Mouse (Mus musculus): Measurements from ENCODE around the gene Tram2.

Gene Tram2

DNA sequence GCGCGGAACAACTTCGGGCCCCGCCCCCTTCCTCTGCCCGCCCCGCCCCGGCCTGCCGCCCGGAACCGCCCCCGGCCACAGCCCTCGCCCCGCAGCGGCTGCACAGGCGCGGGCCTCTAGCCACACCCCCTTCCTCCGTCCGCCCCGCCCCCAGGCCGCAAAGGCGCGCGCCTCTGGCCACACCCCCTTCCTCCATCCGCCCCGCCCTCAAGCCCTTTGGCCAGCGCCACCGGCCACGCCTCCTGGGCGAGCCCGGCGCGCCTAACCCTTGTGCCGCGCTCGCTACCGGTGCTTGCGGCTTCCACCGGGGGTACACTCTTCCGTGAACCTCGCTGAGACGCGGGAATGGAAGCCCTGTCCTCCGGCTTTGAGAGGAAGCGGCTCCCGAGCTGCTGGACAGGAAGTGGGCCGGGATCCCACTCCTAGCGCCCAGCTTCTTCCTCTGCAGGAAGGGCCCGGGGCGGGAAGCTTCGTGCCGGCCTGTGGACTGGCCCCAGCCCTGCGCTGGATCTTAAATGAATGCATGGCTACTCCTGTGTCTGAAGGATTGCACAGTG lies at the start of gene Tram2:
Tram2 (minus strand) TSS at position 13 of the 557 bp plus-strand sequence.
- peak; percentile 95 to 98 for DNase-seq (ENCODE audit: inconsistent age in 2 of 2, low spot score in 1 of 2)

DNA sequence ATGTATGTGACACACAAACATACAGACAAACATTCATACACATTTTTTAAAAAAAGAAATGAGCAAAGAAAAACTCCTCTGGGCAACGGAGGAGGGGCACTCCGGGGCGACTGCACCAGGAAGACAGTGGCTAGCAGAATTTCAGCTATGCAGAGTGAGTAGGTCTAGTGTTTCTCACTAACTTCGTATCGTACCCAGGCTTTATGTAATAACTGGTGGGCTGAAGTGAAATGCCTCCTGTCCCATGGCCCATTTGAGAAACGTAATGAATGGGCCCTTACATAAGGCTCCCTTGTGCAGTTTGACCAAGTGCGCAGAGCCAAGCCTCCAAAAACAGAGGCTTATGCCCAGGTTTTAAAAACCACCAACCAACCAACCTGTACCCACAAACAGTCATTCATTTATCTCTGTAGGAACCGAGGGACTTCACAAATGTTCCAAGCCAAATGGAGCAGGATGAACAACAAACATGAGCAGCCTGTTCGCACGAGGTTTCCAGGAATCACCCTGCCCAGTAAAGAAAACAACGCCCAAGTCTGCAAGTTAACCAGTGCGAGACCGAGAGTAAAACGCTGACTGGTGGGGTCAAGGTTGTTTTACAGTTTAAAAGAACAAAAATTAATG lies 45.8 kb upstream of the Tram2 start:
- no peak for DNase-seq (ENCODE audit: inconsistent age in 2 of 2, low spot score in 1 of 2)

DNA sequence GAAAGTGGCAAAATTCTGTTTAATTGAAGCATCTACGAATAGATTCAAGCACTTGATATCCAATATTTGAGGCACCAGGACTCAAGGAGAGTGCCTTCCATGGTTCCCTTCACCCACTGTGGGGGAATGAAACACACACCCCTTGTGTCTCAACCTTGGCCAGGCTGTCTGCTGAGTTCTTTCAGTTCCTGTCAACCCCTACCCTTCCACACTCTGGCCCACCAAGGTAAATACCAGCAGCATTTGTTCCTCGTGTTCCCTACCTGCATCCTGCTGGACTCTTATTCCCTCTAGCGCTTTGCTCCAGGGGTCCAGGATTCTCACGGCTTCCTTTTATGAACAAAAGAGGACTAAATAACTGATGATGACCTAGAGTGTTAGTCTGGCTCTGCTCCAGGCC lies 24.8 kb upstream of the Tram2 start:
- DNase-seq (ENCODE audit: inconsistent age in 2 of 2, low spot score in 1 of 2), result no peak

DNA sequence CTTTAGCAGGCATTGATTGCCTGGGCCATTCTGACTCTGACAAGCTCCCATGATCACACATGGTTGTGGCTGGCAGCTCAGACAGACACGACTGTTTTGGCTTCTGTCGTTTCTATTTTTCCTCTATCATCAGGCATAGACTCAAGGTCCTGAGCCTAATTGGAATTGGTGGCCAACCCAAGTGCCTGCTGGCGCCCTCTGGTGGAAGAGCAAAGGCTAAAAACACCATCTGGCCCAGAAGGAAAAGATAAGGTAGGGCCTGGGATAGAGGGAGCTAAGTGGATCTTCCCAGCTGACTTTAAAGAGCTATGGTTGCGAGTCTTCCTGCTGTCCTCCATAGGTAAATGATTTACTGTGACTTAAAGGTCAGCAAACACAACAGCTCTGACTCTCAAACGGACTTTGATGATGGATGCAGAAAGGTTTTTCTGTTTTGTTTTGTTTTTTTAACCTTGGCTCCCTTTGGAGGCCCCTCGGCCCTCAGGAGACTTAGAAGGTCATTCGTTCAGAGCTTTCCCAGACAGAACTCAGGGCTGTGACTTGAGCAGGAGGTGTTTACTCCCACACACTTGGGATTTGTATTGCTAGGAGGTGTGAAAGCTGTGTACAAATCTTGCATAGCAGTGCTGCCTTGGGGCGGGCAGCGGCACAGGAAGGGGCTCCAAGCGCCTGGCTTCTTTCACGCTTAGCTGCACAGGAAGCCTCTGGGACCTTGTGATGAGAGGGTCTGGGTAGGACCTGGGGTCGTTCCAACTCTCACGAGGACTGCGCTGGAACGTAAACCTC lies 22.4 kb upstream of the Tram2 start:
- peak; percentile 75 to 90 for DNase-seq (ENCODE audit: inconsistent age in 2 of 2, low spot score in 1 of 2)

DNA sequence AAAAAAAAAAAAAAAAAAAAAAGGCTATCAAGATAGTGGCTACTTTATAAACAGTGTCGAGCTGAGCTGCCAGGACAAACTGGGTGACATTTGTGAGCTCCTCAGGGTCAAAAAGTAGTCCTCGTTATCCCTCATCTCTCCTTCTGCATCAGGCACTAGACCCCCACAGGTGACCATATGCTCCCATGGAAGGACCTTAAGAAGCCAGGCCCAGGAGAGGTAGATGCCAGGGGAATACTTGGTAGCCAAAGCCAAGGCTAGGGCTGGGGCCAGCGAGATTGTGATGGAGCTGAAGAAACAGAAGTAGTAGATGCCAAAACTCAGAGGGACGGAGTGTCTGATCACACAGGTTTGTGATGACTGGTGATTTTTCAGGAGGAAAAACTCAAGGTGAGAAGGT lies 21.7 kb upstream of the Tram2 start:
- no peak for DNase-seq (ENCODE audit: inconsistent age in 2 of 2, low spot score in 1 of 2)

DNA sequence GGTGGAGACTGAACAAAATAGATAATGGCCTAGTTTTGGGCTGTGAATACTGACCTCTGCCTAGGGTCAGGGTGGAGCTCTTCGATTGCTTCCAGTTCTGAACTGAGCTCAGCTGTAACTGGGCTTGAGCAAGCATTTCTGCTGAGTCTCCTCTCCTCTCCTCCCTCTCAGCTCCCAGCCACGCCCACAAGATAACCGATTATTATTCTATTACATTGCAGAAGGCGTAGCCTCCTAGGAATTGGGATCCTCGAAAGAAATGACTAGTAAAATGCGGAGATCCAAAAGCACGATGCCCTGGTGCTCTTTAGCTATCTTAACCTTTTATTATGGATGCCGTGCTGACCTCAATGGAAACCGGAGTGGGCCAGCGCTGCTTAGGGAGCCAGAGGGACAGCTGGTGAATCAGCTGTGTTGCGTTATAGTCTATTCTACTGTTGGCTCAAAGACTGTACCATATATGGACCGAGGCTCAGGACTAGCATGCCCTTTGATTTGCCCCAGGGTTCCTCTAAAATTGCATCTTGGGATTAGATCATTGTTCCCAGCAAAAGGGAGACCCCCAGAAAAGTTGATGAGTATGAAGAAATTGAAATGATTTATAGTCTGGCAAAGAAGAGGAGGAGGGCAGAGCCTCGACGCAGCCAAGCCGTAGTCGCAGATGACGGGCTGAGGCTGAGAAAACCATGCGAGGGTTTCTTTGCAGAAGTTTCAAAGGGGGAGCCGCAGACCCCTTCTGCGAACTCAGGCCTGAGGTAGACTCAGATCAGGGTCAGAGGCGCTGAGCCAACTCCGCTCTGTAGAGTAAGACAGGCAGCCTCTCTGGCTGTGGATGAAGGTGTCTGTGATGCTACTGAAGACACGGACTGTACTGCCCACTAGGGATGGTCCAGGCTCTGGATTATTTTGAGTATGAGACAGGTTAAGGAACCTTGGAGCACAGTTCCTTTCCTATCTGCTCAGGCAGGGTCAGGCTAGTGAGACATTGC lies 18.3 kb upstream of the Tram2 start:
- DNase-seq (ENCODE audit: inconsistent age in 2 of 2, low spot score in 1 of 2), result no peak

- no peak for DNase-seq (ENCODE audit: inconsistent age in 2 of 2, low spot score in 1 of 2)
Measured at GRCm38 (mm10) chr1:21094644-21095215, 15.7 kb upstream of the Tram2 start.

DNA sequence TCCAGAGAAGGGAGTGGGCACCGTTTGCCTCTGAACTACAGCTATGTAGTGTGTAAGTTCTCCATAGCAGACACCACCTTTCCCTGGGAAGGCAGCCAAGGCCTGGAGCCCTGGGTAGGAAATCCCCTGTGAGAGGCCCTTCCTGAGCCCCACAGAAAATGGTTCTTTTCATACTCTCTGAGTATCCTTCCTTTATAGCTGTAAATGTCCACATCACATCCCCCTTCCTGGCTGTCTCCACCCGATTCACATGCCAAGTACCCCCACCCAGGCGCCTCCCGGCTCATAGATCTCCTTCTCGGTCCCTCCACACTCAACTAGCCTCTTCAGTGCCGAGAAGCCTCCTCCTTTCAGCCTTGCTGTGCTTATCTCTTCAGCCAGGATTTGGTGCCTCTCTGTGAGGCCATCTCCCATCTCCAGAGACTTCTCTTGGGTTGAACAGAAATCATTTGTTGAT lies 10.7 kb upstream of the Tram2 start:
- no peak for DNase-seq (ENCODE audit: inconsistent age in 2 of 2, low spot score in 1 of 2)

DNA sequence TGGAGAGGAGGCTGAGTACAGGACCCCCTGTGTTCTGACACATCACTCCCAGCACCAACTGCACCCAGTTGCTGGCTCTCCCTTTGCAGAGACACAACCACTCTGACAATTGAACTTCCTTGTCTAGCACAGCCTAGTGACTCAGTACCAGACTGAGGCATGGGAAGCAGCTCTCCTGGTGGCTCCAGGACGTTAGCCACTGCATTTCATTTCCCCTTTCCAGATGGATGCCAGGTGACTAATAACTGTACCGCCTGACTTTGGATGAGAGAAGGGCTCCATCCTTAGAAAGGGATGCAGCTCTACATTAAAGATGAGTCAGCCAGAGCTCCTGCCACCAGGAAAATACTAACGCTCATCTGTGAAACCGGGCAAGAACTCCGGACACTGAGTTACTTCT lies 7.3 kb upstream of the Tram2 start:
- DNase-seq (ENCODE audit: inconsistent age in 2 of 2, low spot score in 1 of 2), result no peak

DNA sequence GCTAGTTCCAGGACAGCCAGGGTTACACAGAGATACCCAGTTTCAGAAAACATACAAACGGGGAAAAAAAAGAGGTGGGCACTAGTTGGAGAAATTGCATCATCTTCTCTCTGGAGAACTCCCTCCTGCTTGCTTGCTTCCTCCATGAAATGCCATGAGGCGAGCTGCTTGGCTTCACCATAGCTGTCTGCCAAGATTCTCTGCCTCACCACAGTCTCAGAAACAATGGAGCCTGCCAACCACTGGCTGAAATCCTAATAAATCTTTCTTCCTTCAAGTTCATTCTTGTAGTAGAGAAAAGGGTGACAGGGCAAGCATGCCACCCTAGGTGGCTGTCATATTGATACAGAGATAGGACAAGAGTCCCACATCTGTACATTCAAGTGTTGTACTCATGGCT lies 5.6 kb upstream of the Tram2 start:
- DNase-seq (ENCODE audit: inconsistent age in 2 of 2, low spot score in 1 of 2), result no peak

- peak in 1 of 2 experiments; percentile 12 for DNase-seq (ENCODE audit: inconsistent age in 2 of 2, low spot score in 1 of 2)
Measured at GRCm38 (mm10) chr1:21080362-21080761, 1.3 kb upstream of the Tram2 start.

- no peak for DNase-seq (ENCODE audit: inconsistent age in 2 of 2, low spot score in 1 of 2)
Measured at GRCm38 (mm10) chr1:21078481-21079214, 381 bp downstream of the Tram2 start.

GRCm38 (mm10) chr1:21077619-21078018 lies 1.4 kb downstream of the Tram2 start:
- DNase-seq (ENCODE audit: inconsistent age in 2 of 2, low spot score in 1 of 2), result no peak

DNA sequence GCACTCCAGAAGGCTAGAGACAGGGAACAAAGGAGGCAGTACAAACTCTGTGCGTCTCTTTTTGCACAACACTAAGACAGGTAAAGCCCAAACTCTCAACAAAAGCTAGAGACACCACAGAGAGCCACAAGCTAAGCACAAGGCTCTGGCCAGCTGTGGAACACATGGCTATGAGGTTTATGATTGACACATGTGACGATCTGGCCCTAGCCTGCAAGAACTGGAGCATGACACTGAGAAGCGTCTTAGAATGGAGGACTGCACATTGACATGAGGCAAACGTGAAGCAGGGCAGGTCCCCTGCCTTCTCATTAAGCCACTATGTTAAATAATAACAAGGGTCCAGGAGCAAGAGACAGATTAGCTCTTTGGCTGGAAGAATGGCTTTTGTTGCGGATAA lies 1.8 kb downstream of the Tram2 start:
- no peak for DNase-seq (ENCODE audit: inconsistent age in 2 of 2, low spot score in 1 of 2)

- DNase-seq (ENCODE audit: inconsistent age in 2 of 2, low spot score in 1 of 2), result peak in 1 of 2 experiments; percentile 35
Measured at GRCm38 (mm10) chr1:21075986-21076495, 3.0 kb downstream of the Tram2 start.

GRCm38 (mm10) chr1:21074231-21074630 lies 4.8 kb downstream of the Tram2 start:
- no peak for DNase-seq (ENCODE audit: inconsistent age in 2 of 2, low spot score in 1 of 2)

DNA sequence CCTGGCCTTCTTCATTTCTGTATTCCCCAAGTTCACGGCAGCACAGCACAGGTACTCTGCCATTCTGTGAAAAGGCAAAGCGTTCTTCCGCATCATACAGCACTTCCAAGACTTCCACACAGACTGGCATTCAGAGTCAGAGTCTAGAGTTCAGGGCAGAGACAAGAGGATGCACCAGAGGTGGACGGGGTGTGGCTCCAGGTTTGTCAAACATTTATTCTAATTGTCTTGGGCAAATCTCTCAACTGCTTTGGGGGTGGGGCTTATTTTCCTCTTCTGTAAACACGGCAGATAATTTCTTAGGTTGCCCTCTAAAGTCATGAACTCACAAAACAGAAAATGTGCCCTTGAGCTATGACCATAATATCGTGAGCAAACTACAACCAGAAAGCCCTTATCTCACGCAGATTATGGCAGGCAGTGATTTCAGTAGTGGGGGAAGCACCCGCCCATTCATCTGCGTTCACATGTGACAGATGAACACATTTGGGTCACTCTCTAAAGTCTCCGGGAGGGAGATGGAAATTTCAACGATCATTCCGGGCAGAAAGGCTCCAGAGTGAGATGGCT lies 6.1 kb downstream of the Tram2 start:
- no peak for DNase-seq (ENCODE audit: inconsistent age in 2 of 2, low spot score in 1 of 2)

GRCm38 (mm10) chr1:21070658-21071057 lies 8.4 kb downstream of the Tram2 start:
- peak in 1 of 2 experiments; percentile 43 for DNase-seq (ENCODE audit: inconsistent age in 2 of 2, low spot score in 1 of 2)

DNA sequence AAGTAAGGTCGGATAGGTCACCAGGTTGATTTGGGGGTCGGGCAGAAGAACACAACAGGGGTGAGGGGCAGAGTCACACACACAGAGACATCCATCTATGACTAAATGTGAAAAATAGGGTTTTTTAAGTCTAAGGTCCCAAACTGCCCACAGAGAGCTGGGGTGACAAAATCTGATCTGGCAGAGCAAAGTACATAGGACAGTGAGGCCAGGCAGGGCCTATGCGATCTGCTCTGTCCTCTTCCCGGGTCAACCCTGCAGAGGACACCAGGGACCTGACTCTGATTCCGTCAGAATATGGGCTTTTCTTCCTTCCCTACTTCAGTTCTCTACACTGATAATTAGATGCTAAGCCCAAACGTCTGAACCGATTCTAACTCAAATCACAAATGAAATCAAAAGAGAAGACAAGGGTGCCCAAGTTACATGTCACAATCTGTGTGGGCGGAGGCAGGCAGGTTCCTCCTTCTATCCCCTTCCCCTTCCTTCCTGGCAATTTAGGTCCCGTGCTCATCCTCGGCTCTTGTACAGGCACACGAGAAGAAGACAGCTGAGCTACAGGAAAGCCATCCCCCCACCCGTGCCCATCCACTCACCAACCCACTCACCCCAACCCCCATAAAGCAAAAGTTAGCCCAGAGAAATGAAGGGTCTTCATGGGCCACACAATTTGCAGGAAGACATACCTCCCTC lies 9.1 kb downstream of the Tram2 start:
- no peak for DNase-seq (ENCODE audit: inconsistent age in 2 of 2, low spot score in 1 of 2)

Measured in adrenal gland, adult (tissue).